Mouse (Mus musculus): Measurements from ENCODE around the gene Egfr.

Egfr gene

DNA sequence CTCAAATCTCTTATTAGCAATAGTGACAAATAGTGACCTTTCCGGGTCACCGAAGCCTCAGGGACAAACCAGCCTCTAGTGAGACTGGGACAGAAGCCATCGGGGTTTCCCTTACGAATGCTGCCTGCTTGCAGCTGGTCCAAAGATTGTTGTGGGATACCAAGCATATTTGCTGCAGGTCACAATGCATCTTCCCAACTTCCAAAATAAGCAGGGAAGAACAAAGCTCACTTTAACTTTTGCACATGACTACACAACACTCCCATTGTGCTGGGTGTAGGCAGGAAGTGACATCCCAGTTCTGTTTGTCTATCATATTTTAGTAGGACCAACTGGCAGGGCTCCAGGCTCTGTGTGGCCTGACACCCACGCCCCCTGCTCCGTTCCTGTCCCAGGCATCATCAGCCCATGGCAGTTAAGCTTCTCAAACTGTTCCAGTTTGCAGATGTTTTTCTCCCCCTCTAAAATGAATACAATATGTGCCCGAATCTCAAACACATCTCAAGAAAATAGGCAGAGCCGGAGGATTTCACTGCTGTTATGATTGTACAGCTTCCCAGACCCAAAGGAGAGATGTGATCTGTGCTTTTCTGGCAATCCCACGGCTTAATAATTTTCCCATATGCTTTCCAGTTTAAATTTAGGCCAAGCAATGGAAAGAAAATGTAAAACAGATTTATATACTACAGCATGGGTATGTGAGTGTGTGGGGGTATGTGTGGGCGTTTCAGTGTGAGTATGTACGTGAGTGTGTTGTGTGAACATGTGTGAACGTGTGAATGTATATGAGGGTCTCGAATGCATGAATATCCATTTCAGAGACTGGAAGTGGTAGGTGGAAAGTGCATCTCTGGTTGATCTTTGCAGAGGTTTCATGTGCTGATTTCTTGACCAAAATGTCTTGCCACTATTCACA, 143.7 kb downstream of the Egfr start:
- peak; percentile 62 for DNase-seq (ENCODE audit: low read depth, low spot score)

DNA sequence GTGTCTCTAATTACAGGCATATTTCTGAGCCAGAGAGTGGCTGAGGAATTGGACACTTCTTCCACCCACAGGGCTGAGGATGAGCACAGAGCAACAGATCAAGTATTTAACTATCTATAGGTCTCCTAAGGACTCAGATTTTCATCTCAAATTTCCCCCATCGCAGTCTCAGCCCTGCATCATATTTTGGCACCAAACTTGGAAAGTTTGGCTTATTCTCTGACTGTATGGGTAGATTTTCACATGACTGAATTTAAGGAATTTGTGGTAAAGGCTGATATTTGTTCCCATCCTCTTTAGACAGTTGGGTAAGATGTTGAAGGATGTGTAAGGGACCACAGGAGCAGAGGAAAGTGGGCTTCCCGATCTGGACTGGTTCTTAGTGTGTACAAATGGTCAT, 145.7 kb downstream of the Egfr start:
- peak; percentile 26 for DNase-seq (ENCODE audit: low read depth, low spot score)

DNA sequence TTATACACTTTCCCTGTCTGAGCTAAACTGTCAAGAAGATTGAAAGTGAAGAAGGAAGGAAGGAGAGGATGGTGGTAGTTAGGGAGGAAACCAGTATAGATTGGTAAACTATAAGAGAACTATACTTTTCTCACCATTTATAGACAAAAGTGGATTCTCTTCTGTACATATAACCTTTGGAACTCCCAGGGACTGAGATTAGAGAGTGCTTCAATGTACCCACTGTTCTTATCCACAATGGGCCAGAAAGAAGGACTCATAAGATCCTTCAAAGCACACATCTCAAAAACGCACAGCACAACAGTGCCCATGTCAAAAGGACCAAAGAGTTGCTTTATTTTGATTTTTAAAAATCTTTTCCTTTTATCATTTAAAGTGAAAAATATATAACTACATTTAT, 148.2 kb downstream of the Egfr start:
- DNase-seq (ENCODE audit: low read depth, low spot score), result no peak

DNA sequence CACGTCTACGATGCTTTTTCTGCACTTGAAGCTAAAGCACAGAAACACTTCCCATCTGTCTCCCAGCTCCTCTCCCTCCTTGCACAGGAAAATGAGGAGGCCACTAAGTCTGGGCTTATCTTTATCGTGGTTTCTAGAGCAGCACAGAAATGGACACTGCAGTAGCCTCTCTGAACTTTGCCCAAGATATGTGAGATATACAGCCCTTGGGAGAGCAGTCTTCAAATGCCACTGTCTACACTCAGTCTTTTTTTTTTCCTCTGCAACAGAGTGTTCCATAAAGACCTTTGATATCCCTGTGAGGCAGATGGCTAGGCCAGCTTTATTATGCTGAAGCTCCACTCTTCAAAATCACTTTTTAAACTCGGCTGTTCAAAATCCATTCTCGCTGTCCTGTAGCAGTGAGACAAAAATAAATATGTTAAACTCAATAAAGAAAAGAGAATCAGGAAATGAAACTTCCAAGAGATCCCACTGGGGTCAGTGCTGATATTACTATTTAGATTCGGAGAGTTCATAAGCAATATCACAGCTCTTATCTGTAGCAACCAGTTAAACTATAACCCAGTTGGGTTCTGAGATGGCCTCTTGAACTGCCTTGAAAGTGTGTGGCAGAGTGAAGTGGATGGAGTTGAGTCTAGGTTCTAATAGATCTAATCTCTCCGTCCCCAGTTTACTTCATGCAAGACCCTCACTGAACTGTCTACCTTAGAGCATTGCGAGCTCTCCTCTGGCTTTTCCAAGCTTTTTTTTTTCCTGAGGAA, 148.8 kb downstream of the Egfr start:
- no peak for DNase-seq (ENCODE audit: low read depth, low spot score)

DNA sequence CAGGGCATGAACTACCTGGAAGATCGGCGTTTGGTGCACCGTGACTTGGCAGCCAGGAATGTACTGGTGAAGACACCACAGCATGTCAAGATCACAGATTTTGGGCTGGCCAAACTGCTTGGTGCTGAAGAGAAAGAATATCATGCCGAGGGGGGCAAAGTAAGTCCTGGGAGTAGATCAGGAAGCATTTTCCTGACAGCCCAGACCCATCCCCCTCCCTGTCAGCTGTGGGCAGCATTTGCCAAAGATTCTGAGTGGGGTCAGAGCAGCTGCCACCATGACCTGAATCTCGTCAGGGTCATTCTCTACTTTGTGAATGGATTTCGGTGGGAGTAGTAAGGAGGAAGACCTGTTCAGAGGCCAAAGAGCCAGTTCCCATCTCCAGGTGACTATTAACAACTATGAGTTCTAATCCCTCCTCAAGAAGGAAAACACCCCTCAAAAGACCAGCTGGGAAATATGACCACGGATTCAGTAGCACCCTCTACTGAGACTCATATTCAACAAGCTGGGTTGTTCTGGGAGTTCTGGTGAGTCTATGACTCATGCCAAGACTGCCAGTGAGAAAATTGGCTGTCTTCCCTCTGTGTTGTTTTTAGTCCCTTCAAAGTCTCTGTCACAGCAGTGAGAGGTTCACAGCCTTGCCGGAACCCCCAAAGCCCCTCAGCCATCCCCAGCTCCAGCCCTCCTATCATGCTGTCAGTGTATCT, 152.5 kb downstream of the Egfr start:
- peak; percentile 77 for DNase-seq (ENCODE audit: low read depth, low spot score)

DNA sequence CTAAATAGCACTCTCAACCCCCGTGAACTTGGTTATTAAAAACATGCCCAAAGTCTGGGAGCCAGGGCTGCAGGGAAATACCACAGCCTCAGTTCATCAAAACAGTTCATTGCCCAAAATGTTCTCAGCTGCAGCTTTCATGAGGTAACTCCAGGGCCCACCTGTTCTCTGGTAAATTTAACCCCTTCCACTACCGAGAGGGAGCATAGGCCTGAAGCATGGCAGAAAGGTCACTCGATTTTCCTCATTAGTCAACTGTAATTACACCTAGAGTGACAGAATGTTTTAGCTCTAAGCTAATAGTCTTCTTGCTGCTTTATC, 153.0 kb downstream of the Egfr start:
- DNase-seq (ENCODE audit: low read depth, low spot score), result no peak

DNA sequence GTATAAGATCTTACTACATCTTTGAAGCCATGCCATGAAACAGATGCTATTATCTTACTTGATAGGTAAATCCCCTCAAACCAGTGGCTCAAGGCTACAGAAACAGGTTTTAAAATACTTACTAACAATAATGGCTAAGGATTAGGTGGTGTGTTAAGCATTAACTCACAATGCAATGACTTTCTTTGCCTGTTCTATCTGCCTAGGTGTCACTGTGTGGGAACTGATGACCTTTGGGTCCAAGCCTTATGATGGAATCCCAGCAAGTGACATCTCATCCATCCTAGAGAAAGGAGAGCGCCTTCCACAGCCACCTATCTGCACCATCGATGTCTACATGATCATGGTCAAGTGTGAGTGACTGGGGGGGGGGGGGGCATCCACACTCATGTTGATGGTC, 154.5 kb downstream of the Egfr start:
- no peak for DNase-seq (ENCODE audit: low read depth, low spot score)

DNA sequence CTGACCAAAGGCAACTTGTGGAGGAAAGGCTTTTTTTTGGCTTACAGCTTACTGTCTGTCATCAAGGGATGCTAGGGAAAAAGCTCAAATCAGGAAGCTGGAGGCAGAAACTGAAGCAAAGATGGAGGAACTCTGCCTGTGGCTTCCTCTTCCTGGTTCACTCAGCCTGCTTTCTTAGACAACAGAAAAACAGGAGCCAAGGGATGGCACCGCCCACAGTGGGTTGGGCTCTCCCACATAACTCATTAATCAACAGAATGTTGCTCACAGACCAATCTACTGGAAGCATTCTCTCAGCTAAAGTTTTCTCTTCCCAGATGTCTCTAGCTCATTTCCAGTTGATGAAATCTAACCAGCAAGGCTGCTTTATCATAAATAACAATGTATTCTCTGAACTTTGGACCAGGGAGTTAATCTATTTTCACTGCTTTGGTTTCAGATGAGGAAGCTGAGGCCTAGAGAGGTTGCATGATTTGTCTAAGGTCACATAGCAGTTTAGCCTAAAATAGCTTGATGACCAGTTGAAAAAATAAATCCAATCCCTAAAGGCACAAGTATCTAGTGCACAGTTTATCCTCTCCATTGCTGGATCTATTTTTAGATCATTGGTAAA, 155.6 kb downstream of the Egfr start:
- peak; percentile 85 for DNase-seq (ENCODE audit: low read depth, low spot score)

DNA sequence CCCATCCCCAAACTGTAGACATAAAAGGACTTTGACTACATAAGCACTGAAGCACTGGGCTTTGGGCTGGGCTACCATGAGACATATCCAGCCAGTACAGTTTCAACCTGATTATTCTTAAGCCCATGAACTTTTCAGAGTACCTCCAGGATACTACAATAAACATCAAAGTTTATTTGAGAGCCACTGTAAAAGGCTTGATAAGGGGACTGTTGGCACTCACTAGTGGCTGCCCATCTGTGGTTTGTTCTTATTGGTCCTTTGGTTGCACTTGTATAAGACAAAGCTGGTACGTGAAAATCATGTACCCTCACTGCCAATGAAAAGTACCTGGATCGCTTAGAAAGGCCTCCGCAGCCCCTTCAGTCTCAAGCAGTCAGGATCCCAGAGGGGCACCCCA, 162.8 kb downstream of the Egfr start:
- no peak for DNase-seq (ENCODE audit: low read depth, low spot score)

DNA sequence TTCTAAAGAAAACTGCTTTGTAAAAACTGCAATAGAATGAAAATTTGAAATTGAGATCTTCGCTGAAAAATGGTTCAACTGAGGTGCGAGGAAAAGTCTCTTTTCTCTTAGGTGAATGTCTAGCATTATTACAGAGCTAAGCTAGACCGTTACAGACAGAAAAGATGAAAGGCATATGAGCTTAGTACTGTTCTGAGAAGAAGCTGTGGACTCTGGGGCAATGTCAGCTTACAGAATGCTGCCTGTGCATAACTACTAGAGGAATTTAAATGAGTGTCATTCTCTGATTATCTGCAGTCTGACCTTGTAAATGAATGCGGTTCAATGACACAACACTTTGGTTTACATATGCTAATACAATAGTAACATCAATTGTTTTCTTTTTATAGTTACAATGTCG, 163.8 kb downstream of the Egfr start:
- no peak for DNase-seq (ENCODE audit: low read depth, low spot score)

DNA sequence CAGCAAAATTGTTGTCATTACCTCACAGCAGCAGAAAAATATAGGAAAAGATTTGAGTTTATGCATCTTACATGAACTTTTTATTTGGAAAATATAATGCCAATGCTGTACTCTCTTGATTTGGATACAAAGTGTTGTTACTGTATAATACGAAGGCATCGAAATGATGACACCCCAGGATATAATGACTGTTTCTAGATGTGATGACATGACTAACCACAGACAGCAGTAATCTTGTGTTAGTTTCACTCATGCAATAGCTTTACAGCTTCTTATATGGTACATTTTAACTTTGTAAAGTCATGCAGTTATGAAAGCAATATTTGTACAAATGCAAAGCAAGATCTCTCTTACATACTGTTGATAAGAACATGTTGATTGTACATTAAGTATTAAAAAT, 165.5 kb downstream of the Egfr start:
- no peak for DNase-seq (ENCODE audit: low read depth, low spot score)

DNA sequence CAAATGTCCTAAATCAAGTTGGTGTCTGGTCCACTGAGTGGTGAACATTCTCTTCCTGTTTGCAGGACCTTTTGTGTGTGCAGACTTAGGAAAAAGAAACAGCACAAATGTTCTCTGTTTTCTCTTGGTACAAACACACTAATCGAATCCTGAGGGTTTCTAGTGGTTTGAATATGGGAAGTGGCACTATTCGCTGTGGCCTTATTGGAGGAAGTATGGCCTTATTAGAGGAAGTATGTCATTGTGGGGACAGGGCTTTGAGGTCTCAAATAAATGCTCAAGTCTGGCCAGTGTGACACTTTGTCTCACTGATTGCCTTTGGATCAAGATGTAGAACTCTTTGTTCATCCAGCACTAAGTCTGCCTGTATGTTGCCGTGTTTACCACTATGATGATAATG, 180.2 kb downstream of the Egfr start:
- DNase-seq (ENCODE audit: low read depth, low spot score), result no peak

DNA sequence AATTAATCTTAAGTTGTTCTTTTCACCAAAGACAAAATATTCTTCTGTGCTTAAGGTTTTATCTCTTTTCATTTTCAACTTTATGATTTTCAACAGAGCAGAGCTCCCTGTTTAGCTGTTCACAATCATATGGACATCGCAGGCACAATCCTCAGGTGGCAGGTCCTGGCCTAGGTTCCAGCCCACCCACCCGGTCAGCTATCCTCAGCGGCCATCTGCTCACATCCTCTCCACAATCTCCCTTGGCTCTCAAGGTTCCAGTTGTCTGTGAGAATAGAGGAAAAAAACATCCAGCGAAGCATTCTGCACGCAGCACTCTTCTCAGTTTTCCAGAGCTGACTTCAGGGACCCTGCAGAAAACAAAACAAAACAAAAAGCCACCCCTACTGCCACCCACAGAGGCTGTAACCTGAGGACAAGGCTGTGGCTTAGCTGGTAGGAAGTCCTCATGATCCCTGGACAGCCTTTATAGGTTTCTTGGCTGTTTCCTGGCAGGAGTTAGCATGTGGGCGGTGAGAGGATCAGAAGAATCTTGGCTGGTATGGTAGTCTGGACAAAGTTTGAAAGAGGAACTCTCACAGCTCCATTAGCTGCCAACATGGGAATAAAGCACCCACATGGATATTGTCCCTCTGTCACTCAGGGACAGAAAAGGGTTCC, 183.7 kb downstream of the Egfr start:
- peak; percentile 67 for DNase-seq (ENCODE audit: low read depth, low spot score)

DNA sequence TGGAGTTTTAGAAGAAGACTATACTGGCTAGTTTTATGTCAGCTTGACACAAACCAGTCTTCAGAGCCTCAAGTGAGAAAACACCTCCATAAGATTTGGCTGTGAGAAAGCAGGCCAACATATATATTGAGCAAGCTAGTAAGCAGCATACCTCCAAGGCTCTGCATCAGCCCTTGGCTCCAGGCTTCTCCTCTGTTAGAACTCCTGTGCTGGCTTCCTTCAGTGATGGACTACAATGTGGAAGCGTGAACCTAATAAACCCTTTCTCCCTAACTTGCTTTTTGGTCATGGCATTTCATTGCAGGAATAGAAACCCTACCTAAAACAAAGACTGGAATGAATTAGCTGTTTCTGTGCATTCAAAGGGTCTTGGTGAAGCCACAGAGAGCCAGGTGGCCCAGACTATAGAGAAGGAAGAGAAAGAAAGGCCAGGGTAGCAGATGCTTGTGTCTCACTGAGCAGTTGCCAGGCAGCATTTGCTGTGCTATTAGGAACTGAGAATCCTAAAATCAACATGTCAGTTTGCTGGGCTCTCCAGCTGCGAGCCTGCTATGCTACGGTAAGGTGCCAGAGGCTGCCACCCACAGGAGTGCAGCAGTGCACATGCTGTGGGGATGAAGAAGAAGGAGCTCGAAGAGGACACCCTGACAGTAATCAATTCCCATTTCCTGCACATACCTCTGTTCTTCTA, 189.2 kb downstream of the Egfr start:
- DNase-seq (ENCODE audit: low read depth, low spot score), result no peak

DNA sequence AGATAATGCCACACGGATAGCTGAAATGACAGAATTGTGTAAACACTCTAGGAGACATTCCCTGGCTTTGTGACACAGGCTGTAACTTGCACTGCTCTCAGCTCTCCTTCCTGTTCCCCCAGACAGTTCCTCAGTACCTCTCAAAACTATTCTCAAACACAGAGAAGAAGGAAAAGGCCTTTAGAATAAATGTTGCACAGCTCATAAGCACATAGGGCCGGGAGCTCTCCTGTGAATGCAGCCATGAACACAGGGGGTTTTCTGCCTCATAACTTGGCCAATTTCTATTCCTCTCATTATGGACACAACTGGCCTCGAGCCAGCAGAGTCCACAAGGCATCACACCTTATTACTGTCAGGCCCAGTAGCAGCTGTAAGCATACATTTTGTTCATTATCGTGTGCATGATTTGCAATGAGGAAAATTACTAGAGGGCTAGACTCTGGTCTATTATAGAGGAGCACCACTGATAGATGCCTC, 190.0 kb downstream of the Egfr start:
- no peak for DNase-seq (ENCODE audit: low read depth, low spot score)

DNA sequence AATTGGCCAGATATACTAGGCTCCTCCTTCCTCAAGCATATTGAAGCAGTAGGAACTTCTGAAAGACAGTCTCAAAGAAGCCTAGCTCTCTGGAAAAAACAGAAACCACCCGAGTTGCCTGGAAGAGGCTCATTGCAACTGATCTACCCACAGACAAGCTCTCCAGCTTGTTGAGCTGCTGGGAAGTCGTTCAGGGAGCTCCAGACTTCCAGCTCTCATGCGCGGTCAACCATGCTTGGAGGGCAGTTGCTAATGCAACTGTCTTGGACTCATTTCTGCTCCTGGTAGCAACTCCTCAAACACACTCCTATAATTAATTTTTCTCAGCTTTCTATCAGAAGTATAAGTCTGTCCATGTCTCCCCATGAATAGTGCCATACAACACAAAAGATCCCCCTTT, 191.0 kb downstream of the Egfr start:
- no peak for DNase-seq (ENCODE audit: low read depth, low spot score)

DNA sequence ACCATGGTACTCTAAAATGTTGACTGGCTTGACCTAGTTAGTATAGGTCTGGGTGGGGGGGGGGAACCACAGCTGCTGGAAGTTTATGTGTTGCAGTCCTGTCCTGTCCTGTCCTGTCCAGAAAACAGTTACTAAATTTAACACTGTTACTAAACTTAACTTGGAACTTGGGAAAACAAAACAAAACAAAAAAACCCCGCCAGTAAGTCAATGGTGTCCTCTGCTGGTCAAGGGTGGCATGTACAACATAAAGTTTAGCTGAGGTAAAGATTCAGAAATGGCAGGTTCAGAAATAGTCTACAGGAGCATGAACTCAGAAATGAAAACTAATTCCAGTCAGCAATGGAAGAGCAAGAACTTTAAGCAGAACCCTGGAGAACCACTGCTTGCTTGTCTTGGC, 196.8 kb downstream of the Egfr start:
- peak; percentile 77 for DNase-seq (ENCODE audit: low read depth, low spot score)

DNA sequence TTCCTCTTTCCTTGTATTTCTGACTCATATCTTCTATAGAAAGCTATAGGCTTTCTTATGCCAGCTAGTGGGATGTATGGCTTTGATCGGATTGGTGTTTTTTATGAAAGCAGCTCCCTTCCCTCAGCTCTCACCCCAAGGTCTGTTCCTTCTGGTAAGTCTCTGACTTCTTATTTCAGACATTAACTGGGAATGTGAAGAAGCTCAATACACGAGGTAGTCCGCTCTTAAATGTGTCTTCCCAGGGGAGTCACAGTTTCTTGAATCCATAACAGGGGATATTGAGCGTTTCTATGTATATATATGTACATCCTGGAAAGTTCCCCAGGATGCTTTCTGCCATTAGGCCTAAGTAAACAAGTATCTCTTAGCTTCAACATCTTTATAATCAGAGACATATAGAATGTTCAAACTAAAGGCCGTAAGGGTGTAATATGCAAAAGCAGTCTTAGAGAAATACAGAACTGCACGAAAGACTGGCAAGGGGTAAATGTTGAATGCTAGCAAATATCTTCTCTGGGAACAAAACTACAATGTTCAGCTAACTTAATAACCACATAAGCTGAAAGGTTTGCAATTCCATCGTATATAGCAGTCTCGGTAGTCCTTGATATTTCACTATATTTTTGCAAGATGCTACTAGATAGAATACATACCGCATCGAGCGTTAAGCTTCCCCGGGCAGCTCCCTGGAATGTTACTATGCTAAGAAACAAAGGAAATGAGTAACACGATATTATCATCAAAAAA, 198.4 kb downstream of the Egfr start:
- no peak for DNase-seq (ENCODE audit: low read depth, low spot score)

DNA sequence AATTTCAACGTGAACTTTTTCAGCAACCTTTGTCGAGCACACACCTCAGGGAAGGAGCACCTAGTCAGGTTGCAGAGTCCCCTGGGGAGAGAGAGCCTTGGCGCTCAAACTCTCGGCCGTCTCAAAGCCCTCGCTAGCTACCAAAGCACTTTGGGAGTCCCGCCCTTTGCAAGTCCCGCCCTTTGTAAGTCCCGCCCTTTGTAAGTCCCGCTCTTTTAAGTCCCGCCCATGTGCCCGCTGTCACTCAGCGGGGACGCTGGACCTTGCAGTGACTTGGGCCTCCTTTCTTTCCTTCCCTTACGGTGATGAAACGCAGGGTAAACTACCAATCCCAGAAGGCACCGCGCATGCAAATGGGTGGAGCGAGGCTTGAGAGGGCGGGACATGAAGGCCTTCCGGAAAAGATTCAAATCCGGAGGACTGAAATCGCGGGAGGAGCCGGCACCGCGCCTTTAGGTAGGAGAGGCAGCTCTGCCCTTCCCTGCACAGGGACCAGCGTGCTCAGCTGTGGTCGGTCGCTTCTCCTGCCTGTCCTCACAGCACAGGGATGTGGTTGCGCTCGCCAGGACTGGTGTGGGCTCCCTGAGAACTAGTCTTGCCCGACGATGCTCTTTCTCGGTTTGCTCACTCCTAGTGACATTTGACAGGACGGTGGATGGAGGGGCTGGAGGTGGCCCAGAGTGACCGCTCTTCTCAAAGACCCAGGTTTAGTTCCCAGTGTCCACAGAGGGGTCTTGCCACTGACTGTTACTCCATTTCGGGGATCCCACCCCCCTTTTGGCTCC, 199.2 kb downstream of the Egfr start, which contains the start of gene Fbxo48:
Gene Fbxo48, plus strand, starts transcription at position 400 of the 785 bp plus-strand sequence.
- peak; percentile 99 for DNase-seq (ENCODE audit: low read depth, low spot score)
